Mouse (Mus musculus) T-helper 1 cell (primary cell): Measurements from ENCODE around the gene Unc5a.

Source experiments
- in situ Hi-C: fragments of 300-600 bp; cut with MboI, MseI; formaldehyde crosslinking; loops from one replicate; pipeline ENCODE4 v1.15.1; 2025; ENCODE audit warnings: high pct_unique_total_duplicates

The Unc5a gene

GRCm38 (mm10) chr13:54955695-54956471 is 6.7 kb downstream of the Unc5a start:
- in situ Hi-C loops, result no loop called here

GRCm38 (mm10) chr13:54957281-54957680 is 8.1 kb downstream of the Unc5a start:
- in situ Hi-C loops, result no loop called here

DNA sequence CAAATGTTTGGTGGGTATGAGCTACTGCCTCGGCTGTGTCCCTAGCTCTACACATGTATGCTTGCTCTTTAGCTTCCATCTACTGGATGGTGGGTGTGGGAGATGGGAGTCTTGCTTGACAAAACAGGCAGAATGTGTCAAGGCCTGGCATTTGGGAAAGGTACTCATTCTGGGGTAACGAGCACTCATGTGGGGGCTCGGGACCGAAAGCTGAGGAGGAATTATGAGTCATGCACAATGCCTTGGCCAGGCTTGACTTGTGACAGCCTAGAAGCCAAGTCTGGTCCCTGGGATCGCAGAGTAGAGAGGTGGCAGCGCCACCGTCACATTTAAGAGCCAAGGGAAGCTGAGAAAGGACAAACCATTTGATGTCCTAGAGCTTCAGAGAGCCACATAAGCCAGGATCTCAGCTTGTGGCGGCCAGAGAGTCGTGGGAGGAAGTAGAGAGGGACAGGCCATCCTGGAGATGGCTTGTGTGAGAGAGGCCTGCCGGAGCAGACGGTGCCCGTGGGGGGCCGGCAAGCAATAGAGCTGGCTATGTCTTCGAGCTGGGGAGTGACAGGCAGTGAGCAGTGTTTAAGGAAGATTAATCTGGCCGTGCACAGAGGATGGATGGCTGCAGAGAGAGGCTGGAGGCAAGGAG is 10.0 kb downstream of the Unc5a start:
- in situ Hi-C loops, result no loop called here

GRCm38 (mm10) chr13:54959842-54960241 is 10.6 kb downstream of the Unc5a start:
- in situ Hi-C loops, result no loop called here

DNA sequence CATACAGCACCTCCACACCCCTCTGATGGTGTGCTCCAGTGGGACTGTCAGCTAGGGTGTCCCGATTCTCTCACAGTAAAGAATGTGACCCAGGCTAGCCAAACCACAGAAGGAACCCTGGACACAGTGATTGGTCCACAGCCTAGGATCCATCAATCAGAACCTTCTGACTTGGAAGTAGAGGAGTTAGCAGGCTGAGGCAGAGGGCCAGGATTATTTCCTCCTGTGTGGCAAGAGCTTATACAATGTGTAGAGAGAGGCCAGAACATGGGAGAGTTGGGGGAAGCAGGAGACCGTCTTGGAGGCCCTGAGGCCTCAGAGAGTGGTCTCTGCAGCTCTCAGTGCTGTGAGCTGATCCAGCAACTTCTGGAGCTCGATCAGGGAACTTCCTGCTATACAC is 11.3 kb downstream of the Unc5a start:
- in situ Hi-C loops, result no loop called here

DNA sequence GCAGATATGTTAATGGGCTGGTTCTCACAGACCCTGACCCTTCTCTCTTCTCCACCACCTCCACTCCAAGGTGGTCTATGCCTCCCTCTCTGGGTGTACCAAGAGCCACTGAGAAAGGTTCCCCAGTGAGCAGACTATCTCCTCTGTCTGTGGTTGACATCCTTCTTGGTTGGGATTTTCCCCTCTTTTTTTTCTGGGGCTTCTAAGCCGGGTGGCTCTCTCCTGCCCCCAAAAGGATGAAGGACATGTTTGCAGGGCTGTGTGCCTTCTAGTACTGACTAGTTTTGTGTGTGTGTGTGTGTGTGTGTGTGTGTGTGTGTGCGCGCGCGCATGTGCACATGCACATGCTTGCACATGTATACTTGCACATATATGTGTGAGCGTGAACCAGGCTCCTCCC is 16.0 kb downstream of the Unc5a start:
- in situ Hi-C loops, result no loop called here

- in situ Hi-C loops, result no loop called here
Observed at GRCm38 (mm10) chr13:54967501-54967900, 18.3 kb downstream of the Unc5a start.

DNA sequence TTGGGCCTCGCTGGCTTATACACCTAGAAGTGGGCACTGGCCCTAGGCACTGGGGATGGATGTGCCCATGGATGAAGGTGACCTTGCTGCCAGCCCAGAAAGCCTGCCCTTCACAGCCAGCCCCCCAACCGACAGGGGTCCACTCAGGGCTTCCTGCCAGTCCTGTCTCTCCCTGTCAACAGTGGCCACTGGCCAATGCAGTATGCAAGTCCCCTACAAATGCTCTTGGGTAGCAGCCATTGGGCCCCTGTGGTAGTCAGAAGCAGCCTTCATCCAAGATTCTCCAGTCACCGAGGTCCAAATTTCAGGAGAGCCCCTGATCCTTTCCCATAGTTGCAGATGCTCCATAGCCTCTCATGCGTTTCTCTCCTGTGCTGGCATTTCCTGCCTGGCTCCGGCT is 19.4 kb downstream of the Unc5a start:
- in situ Hi-C loops, result no loop called here

DNA sequence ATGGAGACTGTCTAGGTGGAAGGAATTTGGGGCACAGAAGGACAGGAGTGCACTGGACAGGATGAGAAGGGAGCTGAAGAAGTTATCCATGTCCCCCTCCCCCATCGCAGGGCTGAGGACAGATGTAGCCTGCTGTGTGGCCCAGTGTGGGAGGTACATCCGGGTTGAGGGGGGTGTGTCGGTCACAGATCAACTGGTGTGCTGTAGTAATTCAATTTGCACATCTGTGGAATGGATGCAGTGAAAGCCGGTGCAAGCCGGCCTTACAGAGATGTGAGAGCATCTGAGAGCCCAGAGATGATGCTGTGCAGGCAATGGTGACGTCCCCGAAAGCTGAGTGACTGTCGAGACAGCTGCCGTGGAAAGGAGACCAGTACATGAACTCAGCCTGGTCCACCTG is 20.3 kb downstream of the Unc5a start:
- in situ Hi-C loops, result no loop called here

- in situ Hi-C loops, result no loop called here
Observed at GRCm38 (mm10) chr13:54970521-54971247, 21.5 kb downstream of the Unc5a start.

GRCm38 (mm10) chr13:54975546-54975945 is 26.3 kb downstream of the Unc5a start:
- in situ Hi-C loops, result no loop called here

GRCm38 (mm10) chr13:54978804-54979203 is 29.6 kb downstream of the Unc5a start:
- in situ Hi-C loops, result no loop called here

- in situ Hi-C loops, result no loop called here
Observed at GRCm38 (mm10) chr13:54980957-54981356, 31.7 kb downstream of the Unc5a start.

DNA sequence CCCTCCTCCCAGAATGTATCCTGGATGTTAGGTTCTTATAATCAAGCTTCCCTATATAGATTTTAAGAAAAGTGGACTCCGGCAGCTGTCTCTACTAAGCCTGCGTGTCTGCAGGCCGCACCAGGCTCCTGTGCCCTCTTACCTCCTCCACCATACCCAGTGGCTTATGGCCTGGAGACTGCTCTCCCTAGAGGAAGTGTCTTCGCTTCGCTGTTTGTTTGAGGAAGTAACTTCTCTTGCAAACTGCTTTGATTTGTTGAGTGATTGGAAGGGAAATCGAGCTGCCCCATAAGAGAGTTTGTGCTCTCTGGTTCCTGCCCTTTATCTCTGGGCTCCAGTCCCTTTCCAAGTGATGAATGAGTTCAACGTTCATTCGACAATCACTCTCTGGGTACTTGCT is 33.8 kb downstream of the Unc5a start:
- in situ Hi-C loops, result no loop called here

- in situ Hi-C loops, result no loop called here
Observed at GRCm38 (mm10) chr13:54983614-54984013, 34.4 kb downstream of the Unc5a start.

GRCm38 (mm10) chr13:54987405-54987804 is 38.2 kb downstream of the Unc5a start:
- in situ Hi-C loops, result no loop called here

GRCm38 (mm10) chr13:54988181-54988760 is 39.1 kb downstream of the Unc5a start:
- in situ Hi-C loops, result no loop called here

- in situ Hi-C loops, result loop anchor here (10.0 kb wide), 1 partner anchor 1623 kb away; no protein-coding TSS in a partner anchor
Observed at GRCm38 (mm10) chr13:54992215-54992614, 43.0 kb downstream of the Unc5a start.

DNA sequence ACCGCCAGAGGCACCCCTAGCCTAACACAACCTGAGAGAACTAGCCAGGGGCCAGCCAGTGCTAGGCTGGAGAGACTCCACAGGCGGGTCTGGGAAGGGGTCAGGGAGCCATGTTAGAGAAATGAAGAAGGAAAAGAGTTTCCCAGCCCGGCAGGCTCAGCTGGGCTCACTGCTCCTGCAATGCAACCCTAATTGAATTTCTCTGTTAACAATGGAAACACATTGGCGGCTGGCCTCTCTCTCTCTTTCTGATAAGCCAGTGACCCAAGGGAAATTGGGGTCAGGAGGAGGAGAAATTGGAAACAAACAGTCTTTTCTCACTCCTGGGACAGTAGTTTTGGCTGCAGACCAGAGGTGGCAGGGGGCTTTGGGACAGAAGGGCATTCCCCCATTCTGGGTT is 45.4 kb downstream of the Unc5a start:
- in situ Hi-C loops, result loop anchor here (10.0 kb wide), 1 partner anchor 1620 kb away; no protein-coding TSS in a partner anchor

GRCm38 (mm10) chr13:54995161-54995560 is 46.0 kb downstream of the Unc5a start:
- in situ Hi-C loops, result loop anchor here (10.0 kb wide), 1 partner anchor 1620 kb away; no protein-coding TSS in a partner anchor

GRCm38 (mm10) chr13:54997568-54997967 is 48.4 kb downstream of the Unc5a start:
- in situ Hi-C loops, result loop anchor here (10.0 kb wide), 1 partner anchor 1617 kb away; no protein-coding TSS in a partner anchor

GRCm38 (mm10) chr13:55000433-55000832 is 51.2 kb downstream of the Unc5a start:
- in situ Hi-C loops, result no loop called here
